Mouse (Mus musculus): Measurements from ENCODE around the gene Fam3a. TPM values are rescaled to one million over a fixed set of nuclear protein-coding genes. Genes with fewer than 3 reads are reported as not detected.
"Not testable (repeated sequence)": the region's sequence is repeated elsewhere in the genome, so short reads cannot be mapped to it uniquely, and the experiment has no call there.

Gene Fam3a
- 10 to 100 TPM; 18.2 to 19.7 TPM for total RNA-seq (2021)
- long read RNA-seq, experiment 1, transcript Fam3a-206 (9 exons, 1,899 nt) = major isoform, 14 of 35 reads
- long read RNA-seq, experiment 1, partial matches to known transcripts = 5 of 35 reads
- long read RNA-seq, experiment 1, other reads (novel, unspliced or antisense) = 16 of 35 reads
- long read RNA-seq, experiment 2, transcript Fam3a-206 (9 exons, 1,899 nt) = major isoform, 17 of 27 reads
- long read RNA-seq, experiment 2, partial matches to known transcripts = 2 of 27 reads
- long read RNA-seq, experiment 2, other reads (novel, unspliced or antisense) = 7 of 27 reads

DNA sequence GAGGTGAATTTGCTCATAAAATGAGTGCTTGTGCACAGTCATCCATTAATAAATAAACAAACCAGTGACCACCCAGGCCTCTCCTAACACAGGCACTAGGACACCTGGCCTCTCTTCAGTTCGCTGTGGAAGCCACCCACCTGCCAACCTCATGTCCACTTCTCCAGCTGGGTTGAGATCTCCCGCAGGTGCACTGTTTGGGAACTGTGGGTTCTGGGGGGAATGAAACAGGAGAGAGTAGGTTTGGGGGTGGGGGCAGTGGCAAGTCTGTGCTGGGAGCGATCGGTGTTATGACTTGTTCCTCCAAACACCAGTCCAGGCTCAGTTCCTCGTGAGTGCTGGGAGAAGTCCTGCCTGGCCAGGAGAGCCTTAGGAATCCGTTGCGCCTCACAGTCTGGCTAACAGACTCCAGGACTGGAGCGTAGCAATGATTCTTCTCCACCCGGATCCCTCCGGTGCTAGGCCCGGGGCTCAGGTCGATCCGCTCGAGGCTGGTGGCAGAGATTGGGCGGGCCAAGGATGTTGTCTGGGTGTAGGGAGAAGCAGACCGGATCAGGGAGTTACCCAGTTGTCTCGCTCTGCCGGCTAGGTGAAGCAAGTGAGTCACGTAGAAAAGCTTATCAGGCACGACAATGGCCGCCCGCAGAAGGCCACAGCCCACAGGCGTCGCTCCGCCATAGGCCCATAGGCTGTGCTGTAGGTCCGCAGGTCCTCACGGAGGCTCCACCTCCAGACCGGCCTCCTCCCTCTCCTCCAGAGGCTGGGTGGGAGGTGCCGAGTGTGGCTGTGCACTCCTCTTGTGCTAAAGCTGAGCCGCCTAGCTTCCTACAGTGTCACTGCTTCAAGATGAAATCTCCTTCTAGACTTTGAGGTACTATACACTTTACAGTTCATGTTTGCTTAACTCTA is at the start of gene Fam3a, which contains the start of gene Ikbkg:
Fam3a (minus strand) TSS at position 738 of the 909 bp plus-strand sequence.
Ikbkg (plus strand) TSS at position 756 of the 909 bp plus-strand sequence.
- peak; percentile 68 to 77 for DNase-seq (ENCODE audit: low spot score in 2 of 2)

DNA sequence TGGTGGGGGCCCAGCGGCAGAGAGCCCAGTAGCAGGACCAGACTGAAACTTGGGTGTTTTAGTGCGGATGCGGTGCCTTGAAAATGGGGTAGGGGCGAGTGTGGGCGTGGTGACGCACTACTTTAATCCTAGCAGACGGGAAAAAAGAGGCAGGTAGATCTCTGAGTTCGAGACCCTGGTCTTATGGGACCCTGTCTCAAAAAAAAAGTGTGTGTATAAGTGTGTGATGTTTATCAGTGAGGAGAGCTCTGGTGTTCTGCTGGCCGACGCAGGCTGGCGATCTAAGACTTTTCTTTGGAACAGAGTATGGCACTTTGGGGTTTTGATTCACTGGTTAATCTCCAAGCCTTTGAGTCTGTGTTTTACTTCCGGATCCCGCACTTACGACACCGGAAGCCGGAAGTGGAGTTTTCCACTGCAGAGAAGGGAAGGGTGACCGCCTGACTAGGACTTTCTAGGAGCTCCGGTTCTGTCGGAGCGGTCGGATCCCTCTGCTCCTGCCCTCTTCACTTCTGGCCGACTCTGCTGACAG is 36.3 kb upstream of the Fam3a start:
- DNase-seq (ENCODE audit: low spot score in 2 of 2) = peak; percentile 64 to 72

DNA sequence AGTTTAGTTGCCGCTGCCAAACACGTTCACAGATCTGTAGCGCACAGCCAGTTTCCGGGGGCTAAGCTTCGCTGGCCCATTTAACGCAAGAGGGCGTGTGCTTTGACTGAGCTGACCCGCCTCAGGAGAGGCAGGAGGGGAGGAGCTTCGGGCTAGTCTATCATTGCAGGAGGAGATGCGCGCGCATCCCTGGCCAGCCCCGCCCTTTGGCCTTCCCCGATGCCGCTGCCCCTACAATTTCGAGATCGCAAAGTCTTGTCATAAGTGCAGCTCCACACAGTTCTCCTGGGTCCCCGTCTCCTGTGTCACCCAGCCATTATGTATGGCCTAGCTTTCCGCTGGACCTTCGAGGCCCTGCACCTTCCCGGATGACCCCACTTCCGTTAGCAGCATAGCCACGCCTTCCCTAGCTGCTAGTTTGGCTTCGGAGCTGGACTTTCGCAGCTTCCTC is 35.8 kb upstream of the Fam3a start, which contains the start of gene G6pdx:
G6pdx (minus strand) TSS at position 369 of the 451 bp plus-strand sequence.
- DNase-seq (ENCODE audit: low spot score in 2 of 2) = peak; percentile 72 to 77

DNA sequence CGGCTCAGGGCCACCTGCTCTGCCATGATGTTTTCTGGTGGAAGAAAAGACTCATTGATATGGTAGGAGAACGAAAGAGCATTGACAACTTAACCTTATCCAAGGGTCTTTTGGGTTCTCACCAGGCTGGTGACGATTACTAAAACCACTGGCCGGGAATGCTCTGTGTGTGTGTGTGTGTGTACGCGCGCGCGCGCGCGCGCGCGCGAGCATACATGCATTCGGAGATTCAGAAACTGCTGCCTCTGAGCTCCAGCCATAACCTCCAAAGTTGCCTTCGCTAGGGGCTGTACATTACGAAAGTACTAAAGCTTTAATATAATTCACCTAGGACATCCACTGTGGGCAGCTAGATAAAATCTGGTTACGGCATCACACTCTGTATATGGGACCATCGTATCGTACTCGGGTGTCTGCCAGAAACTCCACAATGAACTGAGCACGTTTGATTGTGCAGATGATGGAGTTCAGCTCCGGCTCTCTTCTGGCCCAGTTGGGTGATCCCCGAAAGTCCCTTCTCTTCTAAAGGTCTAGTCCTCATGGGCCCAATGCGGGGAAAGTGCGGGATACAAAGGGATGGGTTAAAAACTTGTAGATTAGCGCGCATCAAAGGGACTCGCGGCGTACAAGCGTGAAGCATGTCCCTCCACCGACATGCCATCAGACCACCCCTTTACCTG is 35.2 kb upstream of the Fam3a start:
- peak in 1 of 2 experiments; percentile 7 for DNase-seq (ENCODE audit: low spot score in 2 of 2)

DNA sequence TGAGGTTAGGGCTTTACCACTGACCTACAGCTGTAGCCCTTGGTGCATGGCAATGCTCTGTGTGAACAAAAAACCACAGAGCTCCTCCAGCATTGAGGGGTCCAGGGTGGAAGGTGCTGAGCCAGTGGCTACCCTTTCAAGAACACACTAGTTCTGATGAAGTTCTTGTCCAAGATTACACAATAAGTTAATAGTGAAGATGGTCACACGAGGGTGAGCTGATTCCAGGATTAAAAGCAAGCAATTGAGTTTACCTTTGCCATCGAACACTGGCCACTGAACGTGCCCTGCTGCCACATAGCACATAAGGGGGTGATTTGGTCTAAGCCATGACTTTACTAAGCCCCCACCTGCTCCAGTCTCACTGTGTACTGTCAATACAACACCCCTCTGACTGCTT is 34.0 kb upstream of the Fam3a start:
- DNase-seq (ENCODE audit: low spot score in 2 of 2) = no peak

DNA sequence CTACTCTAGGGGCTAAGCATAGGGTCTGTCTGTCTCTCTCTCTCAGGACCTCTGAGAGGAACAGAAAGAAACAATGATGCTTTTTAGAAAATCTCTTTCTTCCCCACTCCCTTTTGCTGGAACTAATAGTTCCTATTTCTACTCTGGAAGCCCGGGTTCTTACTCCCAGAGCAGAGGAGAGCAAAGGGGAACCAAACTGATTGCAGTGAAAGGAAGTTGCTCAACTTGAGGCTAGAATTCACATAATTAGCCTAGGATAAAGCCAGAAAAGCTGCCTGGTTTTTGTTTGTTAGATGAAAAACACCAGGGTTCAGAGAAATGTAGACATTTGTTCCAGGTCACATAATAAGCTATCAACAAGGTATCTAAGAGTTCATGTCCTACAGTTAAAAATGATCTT is 33.2 kb upstream of the Fam3a start:
- DNase-seq (ENCODE audit: low spot score in 2 of 2) = no peak

DNA sequence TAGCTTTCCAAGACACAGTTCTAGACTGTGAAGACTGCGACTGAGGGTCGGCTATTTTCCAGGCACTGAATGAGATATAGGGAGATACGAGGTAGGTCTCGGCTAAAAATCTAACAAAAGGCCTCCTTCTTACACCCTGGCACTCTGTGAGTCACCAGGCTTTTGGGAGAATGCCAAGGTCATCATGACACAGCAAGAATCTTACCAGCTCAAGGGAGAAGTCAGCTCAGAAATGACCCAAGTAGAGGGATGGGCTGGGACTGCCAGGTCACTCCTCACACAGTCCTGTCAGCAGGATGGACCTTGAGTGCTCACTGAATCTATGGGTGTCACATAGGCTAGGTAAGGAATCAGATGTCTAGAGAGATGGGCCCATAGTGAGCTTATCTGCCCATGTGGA is 32.1 kb upstream of the Fam3a start:
- no peak for DNase-seq (ENCODE audit: low spot score in 2 of 2)

DNA sequence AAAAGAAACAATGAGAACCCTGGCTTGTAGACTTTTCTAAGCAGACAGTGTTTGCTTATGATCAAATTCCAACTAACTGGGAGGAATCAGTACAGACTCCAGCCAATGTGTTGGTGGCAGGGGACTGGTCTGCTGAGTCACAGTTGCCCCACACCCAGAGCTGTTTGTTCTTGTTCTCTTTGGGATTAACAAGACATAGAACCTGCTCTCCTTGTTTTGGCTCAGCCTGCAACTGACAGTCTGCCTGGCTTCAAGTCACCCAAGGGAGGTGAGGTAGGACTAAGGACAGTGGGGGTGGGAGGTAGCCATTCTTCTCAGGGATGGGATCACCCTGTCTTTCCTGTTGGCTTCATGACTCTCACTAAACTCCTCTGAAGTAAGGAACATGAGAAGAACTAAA is 31.4 kb upstream of the Fam3a start:
- no peak for DNase-seq (ENCODE audit: low spot score in 2 of 2)

DNA sequence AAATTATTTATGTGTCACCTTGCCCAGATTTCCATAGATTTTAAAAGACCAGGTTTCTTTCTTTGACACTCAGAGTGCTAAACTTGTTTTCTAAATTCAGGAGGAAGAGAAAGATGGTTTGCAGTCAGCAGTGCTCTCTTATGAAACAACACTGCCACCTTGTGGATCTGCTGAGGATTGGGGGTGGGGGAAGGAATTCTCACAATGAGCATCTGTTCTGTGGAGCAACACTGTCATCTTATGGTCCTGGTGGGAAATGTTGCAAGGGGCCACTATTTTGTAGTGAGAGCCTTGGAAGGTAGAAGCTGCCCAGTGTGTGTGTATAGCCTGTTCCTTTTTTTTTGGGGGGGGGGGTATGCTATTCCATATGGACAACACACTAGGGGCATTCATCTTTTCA is 20.3 kb upstream of the Fam3a start:
- DNase-seq (ENCODE audit: low spot score in 2 of 2) = peak; percentile 58 to 59

DNA sequence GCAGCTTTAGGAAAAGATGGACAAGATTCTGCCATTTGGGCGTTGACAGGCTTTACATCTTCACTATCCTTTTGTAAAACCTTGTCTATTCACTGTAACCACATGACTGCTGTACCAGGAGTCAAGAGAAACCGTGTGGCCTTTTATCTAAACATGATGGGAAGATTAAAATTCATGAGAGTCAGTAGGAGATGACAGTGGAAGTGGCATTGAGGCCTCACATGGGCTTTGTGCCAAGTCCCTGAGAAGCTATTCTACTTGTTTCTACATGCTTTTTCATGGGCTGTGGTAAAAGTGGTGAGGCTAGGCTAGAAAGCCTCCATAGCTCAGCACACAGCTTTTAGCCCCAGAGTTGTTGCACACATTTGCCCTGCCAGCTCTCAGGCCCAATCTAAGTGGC is 15.3 kb upstream of the Fam3a start:
- DNase-seq (ENCODE audit: low spot score in 2 of 2) = no peak

DNA sequence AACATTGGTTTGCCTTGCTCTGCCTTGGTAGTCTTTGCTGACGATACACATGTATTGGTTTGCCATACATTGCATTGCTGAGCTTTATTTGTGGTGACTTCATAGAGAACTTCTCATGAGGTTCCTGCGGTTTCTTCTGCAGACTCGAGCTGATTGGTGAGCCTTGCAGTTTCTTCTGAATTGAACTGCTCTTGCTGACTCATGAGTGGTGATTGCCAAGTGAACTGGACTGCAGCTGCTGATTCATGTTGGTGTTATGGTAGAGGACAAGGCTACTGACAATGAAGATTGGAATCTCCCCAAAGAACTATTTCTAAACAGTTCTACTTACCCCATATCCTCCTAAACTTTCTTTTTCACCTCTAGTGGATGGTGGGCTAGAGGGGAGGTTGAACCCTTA is 7.1 kb upstream of the Fam3a start:
- DNase-seq (ENCODE audit: low spot score in 2 of 2) = no peak

DNA sequence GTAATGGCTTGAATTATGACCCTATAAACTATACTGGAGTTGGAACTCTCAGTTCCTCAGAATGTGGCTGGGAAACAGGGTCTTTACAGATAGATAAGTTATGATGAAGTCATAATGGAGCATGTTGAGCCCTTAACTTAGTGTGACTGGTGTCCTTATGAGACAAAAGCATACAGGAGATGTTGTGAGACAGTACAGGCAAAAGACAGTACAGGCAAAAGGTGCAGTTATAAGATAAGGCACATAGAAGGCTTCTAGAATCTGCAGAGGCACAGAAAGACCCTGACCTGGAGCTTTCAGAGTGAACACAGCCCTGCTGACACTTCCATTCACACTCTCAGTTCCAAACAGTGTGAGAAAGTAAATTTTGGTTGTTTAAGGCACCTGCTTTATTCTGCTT is 4.9 kb downstream of the Fam3a start:
- DNase-seq (ENCODE audit: low spot score in 2 of 2) = no peak

DNA sequence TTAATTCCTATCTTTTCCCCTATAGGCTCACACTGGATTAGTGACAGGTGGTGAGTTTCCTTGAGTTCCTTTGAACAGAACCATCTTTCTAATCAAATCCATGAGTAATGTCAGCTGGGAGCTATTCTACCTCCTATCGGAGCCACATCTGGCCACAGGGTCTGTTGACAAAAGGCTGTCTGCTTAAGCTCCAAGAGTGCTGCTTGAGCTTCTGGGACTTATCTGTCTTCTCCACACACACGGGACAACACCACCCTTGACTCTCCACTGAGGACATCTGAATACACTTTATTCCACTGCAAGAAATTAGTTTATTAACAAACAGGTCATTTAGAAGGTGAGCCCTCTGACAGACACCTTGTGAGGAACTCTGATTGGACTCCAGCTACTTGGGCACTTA is 8.6 kb downstream of the Fam3a start:
- no peak for DNase-seq (ENCODE audit: low spot score in 2 of 2)

DNA sequence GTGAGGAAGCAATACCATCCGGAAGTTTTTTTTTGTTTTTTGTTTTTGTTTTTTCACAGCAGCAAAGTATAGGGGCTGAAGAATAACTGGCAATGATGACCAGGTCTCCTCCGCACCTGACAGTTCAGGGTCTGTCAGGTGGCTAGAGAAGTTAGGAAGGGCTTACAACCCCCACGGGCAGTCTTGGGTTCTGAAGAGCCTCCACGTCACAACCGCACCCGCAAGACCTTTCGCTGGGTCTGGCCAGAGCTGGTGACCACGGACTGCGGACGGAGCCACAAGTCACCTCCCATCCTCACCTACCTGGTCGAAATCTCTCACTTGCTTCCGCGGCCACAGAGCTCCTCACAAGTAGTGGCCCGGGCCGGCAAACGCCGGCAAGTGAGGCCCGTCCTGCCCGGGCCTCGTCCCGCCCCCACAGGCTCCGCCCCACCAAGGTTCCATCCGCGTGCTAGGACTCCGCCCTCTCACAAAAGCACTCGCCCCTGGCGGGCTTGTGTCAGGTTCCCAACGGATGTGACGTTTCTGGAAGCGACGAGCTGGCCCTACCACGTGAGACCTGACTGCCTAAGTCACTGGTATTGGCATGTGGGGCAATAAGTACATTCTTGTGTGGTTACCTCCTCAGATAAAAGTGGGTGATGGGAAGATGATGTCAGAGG is 20.1 kb downstream of the Fam3a start, which contains the start of the genes Ubl4a and Slc10a3:
Ubl4a (minus strand) TSS at position 331 of the 662 bp plus-strand sequence.
Slc10a3 (minus strand) TSS at position 462 of the 662 bp plus-strand sequence.
- peak; percentile 71 to 85 for DNase-seq (ENCODE audit: low spot score in 2 of 2)

DNA sequence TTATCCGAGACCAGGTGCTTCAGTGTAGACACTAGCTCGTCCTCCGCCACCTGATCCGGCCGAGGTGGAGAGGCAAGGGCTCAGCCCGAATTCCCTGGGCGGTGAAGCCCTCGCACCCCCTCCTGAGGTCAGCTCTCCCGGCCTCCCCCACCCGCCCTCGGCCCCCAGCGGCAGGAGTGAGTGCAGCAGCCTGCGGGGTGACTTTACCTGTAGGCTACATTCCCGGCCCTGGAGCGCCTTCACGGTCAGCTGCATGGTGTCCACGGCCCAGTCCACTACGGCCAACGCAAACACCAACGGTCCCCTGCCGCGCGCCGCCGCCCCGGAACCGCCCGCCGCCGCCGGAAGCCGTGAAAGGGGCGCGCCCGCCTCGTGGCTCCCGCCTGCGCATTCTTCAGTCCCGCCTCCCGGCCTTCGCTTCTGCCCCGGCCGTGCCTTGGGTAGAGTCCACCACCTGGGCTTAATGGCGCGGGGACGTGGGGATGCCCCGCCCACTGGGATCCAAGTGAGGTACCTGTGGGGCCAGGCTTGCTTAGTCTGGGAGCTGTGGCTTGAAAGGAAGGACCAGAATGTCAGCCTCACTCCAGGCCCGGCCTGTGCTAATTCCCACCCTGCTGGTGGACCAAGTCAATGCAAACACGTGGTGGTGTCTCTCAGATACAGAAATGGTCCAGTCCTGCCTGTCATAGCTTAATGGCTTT is 24.7 kb downstream of the Fam3a start:
- peak; percentile 49 to 64 for DNase-seq (ENCODE audit: low spot score in 2 of 2)

DNA sequence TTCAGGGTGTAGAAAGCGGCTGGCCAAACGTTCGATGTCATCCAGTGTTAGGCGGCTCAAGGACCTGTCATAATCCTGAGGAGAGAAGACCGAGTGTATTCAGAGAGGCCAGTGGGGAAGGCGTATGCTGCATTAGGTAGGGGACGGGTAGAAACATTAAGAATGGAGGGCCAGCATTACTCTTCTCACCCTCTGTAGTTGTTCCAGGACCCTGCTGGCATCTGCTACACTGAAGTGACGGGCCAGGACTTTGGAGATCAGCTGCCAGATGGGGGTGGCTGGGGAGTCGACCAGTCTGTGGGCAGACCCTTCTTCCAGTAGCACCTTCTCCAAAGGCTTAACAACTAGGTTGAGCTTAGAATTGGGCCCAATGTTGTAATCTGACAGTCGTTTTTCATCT is 25.6 kb downstream of the Fam3a start:
- DNase-seq (ENCODE audit: low spot score in 2 of 2) = no peak

DNA sequence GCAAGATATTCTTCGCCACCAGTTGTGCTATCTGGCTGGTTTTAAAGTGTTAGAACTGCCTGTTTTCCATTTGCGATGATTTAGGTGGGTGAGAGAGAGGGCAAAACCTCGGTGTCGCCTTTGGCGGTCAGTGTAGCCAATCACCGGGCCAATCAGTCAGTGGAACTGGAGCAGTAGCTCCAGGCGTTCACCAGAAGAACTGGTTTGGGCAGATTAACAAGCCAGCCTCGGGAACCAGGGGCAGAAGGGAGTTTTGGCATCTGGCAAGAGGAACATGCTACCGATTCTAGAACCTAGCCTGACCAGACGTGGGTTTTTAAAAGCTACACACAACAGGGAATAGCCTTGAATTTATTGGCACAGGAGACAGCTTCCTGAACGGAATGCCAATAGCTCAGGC is 33.9 kb downstream of the Fam3a start:
- DNase-seq (ENCODE audit: low spot score in 2 of 2) = no peak

DNA sequence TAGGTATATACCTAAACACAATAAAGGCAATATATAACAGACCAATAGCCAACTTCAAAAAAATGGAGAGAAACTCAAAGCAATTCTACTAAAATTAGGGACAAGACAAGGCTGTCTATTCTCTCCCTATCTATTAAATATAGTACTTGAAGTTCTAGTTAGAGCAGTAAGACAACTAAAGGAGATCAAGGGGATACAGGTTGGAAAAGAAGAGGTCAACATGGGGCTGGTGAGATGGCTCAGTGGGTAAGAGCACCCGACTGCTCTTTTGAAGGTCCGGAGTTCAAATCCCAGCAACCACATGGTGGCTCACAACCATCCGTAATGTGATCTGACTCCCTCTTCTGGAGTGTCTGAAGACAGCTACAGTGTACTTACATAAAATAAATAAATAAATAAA is 36.0 kb downstream of the Fam3a start:
- not testable (repeated sequence) for DNase-seq (ENCODE audit: low spot score in 2 of 2)

DNA sequence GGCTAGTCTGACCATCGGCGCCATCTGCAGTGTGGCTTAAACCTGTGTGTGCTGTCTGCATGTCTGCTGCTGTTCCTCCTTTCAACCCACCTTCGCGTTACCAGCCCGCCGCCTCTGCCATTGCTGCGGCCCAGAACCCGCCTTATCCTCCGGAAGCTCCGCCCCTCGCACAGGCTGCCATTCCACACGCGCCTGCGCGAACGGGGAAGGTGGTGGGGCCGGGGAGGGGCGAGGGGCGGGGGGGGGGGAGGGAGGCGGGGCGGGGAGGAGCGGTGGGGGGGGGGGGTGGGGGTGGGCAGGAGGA is 39.7 kb downstream of the Fam3a start, which contains the start of gene Lage3:
Lage3 (minus strand) TSS at position 152 of the 304 bp plus-strand sequence.
- peak; percentile 72 to 82 for DNase-seq (ENCODE audit: low spot score in 2 of 2)

All from left cerebral cortex, adult 18-20 months (tissue).